Mouse (Mus musculus): ENCODE data around the gene Calr4. TPM values are rescaled to one million over a fixed set of nuclear protein-coding genes. Genes with fewer than 3 reads are reported as not detected.

Calr4 gene
- total and polyA plus RNA-seq, 3 experiments: not detected

GRCm38 (mm10) chr4:109226071-109226470 is 8.2 kb upstream of the Calr4 start:
- DNase-seq (ENCODE audit: extremely low read depth): no peak

GRCm38 (mm10) chr4:109229766-109230279 is 4.5 kb upstream of the Calr4 start:
- H3K36me3 ChIP-seq (replicated peaks in 1 of 2; ENCODE audit: control insufficient read depth in 1 of 2, insufficient read depth in 1 of 2, low read length in 1 of 2): no peaks in the 10 kb centered on the region
- no peak overlapping the region for H3K4me2 ChIP-seq (ENCODE audit: insufficient read depth, low read depth, poor library complexity, severe bottlenecking)
- H3K4me3 ChIP-seq (replicated peaks in 1 of 3; ENCODE audit: low read depth in 2 of 3, low read length in 2 of 3, poor library complexity in 1 of 3): no peak overlapping the region
- peaks cover 0 to 2% of the 10 kb centered on the region in 2 experiments; a peak in 1 of 4 replicates for H3K4me1 ChIP-seq (ENCODE audit: control insufficient read depth in 1 of 2, insufficient read depth in 2 of 2)
- TF ChIP-seq ZMIZ1 (IDR thresholded peaks at IDR 0.05; ENCODE audit: low read depth, low read length) (no peak), RCOR1 (conservative IDR thresholded peaks at IDR 0.05; ENCODE audit: low read depth, low read length) (no peak)
- no peaks in the 10 kb centered on the region for H3K9me3 ChIP-seq (replicated peaks; ENCODE audit: low read length)
- H3K9ac ChIP-seq (ENCODE audit: insufficient read depth, low read depth): no peak overlapping the region
- DNase-seq (ENCODE audit: extremely low read depth): no peak
- no peaks in the 10 kb centered on the region for H3K79me2 ChIP-seq (replicated peaks; ENCODE audit: control insufficient read depth, extremely low read depth, insufficient read depth, poor library complexity, severe bottlenecking)
- in situ Hi-C loops (cut with MboI; ENCODE audit: low pct_ligation_motif_present, low pct_unique_long_range_greater_than_20kb, low sequenced_read_pairs) (no loop called here), dilution Hi-C loops (cut with MboI; ENCODE audit: extremely low pct_ligation_motif_present, extremely low pct_unique_long_range_greater_than_20kb, low sequenced_read_pairs) (no loop called here)
- H3K27me3 ChIP-seq (replicated peaks): peaks cover 1% of the 10 kb centered on the region
- no peak overlapping the region for H3K27ac ChIP-seq (ENCODE audit: insufficient read depth, low read depth)

More at GRCm38 (mm10) chr4:109226071-109226470, 8.2 kb upstream of the Calr4 start:
- H3K4me1 ChIP-seq (ENCODE audit: control insufficient read depth in 1 of 2, insufficient read depth in 2 of 2): peaks cover 0 to 2% of the 10 kb centered on the region in 2 experiments; a peak in 1 of 4 replicates
- no peak overlapping the region for H3K4me3 ChIP-seq (replicated peaks in 1 of 3; ENCODE audit: low read depth in 2 of 3, low read length in 2 of 3, poor library complexity in 1 of 3)
- H3K9me3 ChIP-seq (replicated peaks; ENCODE audit: low read length): no peaks in the 10 kb centered on the region
- no peaks in the 10 kb centered on the region for H3K36me3 ChIP-seq (replicated peaks in 1 of 2; ENCODE audit: control insufficient read depth in 1 of 2, insufficient read depth in 1 of 2, low read length in 1 of 2)
- H3K4me2 ChIP-seq (ENCODE audit: insufficient read depth, low read depth, poor library complexity, severe bottlenecking): no peak overlapping the region
- dilution Hi-C loops (cut with MboI; ENCODE audit: extremely low pct_ligation_motif_present, extremely low pct_unique_long_range_greater_than_20kb, low sequenced_read_pairs): no loop called here
- in situ Hi-C loops (cut with MboI; ENCODE audit: low pct_ligation_motif_present, low pct_unique_long_range_greater_than_20kb, low sequenced_read_pairs): no loop called here
- H3K9ac ChIP-seq (ENCODE audit: insufficient read depth, low read depth): no peak overlapping the region
- H3K27me3 ChIP-seq (replicated peaks): peaks cover 1% of the 10 kb centered on the region
- H3K27ac ChIP-seq (ENCODE audit: insufficient read depth, low read depth): no peak overlapping the region
- no peaks in the 10 kb centered on the region for H3K79me2 ChIP-seq (replicated peaks; ENCODE audit: control insufficient read depth, extremely low read depth, insufficient read depth, poor library complexity, severe bottlenecking)
- TF ChIP-seq CTCF (conservative IDR thresholded peaks at IDR 0.05 in 1 of 2, IDR thresholded peaks at IDR 0.05 in 1 of 2; ENCODE audit: low read depth in 2 of 2, low read length in 2 of 2): no peak

- H3K4me2 ChIP-seq (ENCODE audit: insufficient read depth, low read depth, poor library complexity, severe bottlenecking): no peak overlapping the region
- dilution Hi-C loops (cut with MboI; ENCODE audit: extremely low pct_ligation_motif_present, extremely low pct_unique_long_range_greater_than_20kb, low sequenced_read_pairs) (no loop called here), in situ Hi-C loops (cut with MboI; ENCODE audit: low pct_ligation_motif_present, low pct_unique_long_range_greater_than_20kb, low sequenced_read_pairs) (no loop called here)
- peaks cover 5 to 29% of the 10 kb centered on the region in 2 experiments; a peak in 3 of 4 replicates for H3K4me1 ChIP-seq (ENCODE audit: control insufficient read depth in 1 of 2, insufficient read depth in 2 of 2)
- no peak for DNase-seq (ENCODE audit: extremely low read depth)
- H3K9ac ChIP-seq (ENCODE audit: insufficient read depth, low read depth): no peak overlapping the region
- TF ChIP-seq ZMIZ1 (IDR thresholded peaks at IDR 0.05; ENCODE audit: low read depth, low read length) (no peak), CHD1 (IDR thresholded peaks at IDR 0.05; ENCODE audit: low read depth, low read length) (no peak), RAD21 (IDR thresholded peaks at IDR 0.05; ENCODE audit: low read depth, low read length) (no peak), CTCF (conservative IDR thresholded peaks at IDR 0.05 in 1 of 2, IDR thresholded peaks at IDR 0.05 in 1 of 2; ENCODE audit: low read depth in 2 of 2, low read length in 2 of 2) (no peak)
- H3K27ac ChIP-seq (ENCODE audit: insufficient read depth, low read depth): no peak overlapping the region
- H3K4me3 ChIP-seq (replicated peaks in 1 of 3; ENCODE audit: low read depth in 2 of 3, low read length in 2 of 3, poor library complexity in 1 of 3): no peak overlapping the region
- H3K27me3 ChIP-seq (replicated peaks): peaks cover 7% of the 10 kb centered on the region
- H3K79me2 ChIP-seq (replicated peaks; ENCODE audit: control insufficient read depth, extremely low read depth, insufficient read depth, poor library complexity, severe bottlenecking): no peaks in the 10 kb centered on the region
- no peaks in the 10 kb centered on the region for H3K9me3 ChIP-seq (replicated peaks; ENCODE audit: low read length)
- H3K36me3 ChIP-seq (replicated peaks in 1 of 2; ENCODE audit: control insufficient read depth in 1 of 2, insufficient read depth in 1 of 2, low read length in 1 of 2): no peaks in the 10 kb centered on the region
Measured at GRCm38 (mm10) chr4:109234806-109235350, 593 bp downstream of the Calr4 start.
